Mouse (Mus musculus): ENCODE data around the gene Gm17469.
"Not testable (repeated sequence)": the region's sequence is repeated elsewhere in the genome, so short reads cannot be mapped to it uniquely, and the experiment has no call there.

Gene Gm17469

DNA sequence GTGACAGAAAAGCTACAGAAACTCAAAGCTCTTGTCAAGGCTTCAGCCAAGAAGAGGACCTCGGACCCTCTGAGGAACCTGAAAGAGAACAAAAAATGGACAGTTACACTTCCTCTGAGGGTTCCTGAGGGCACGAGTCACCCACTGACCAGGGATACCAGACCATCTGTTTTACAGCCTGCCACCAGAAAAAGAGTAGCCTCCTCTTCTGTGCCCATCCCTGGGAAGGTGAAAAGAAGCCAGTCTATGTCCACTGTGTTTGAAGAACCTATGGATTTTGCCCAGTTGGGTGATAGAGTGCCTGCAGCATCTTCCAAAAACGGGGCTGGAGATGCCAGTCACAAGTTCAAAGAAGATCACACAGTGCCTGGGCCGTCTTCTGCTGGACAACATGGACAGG, at the start of gene Gm17469:
Gm17469 (plus strand) TSS at position 301 of the 400 bp plus-strand sequence.
- TF ChIP-seq GATA4 (IDR thresholded peaks at IDR 0.05; ENCODE audit: insufficient replicate concordance, low read length) = not testable (repeated sequence)
